Mouse (Mus musculus) intestine, postnatal 0 days (tissue): ENCODE measurements around the gene Ppm1g. TPM values are rescaled to one million over a fixed set of nuclear protein-coding genes. Genes with fewer than 3 reads are reported as not detected.
A peak's percentile ranks its signal among the peaks of the same experiment; 100 is the strongest.

Experiments
- ATAC-seq: fragments of 200-750 bp; cut with Nextera tagmentation; 2 replicates; pipeline ENCODE4 v1.8.0; 2017; ENCODE audit warnings: mild to moderate bottlenecking, moderate TSS enrichment, moderate library complexity
- H3K27ac ChIP-seq: fragments of 300-500 bp; sonication (generic); 2 replicates; pipeline ENCODE4 v1.5.1; 2014; ENCODE audit warnings: mild to moderate bottlenecking, low read depth, low read length, moderate library complexity
- H3K27me3 ChIP-seq: fragments of 300-500 bp; sonication (generic); replicated peaks from 2 replicates; pipeline ENCODE4 v1.6.1; 2014; ENCODE audit warnings: low read length, mixed read lengths; ENCODE audit not compliant: control insufficient read depth, insufficient read depth
- H3K36me3 ChIP-seq: fragments of 300-500 bp; sonication (generic); 2 replicates; pipeline ENCODE4 v1.6.1; 2014; ENCODE audit warnings: mild to moderate bottlenecking, moderate library complexity; ENCODE audit not compliant: control insufficient read depth, insufficient read depth
- H3K4me1 ChIP-seq: fragments of 300-500 bp; sonication (generic); replicated peaks from 2 replicates; pipeline ENCODE4 v1.6.1; 2014; ENCODE audit warnings: antibody characterized with exemption, low read length, mixed read lengths; ENCODE audit not compliant: control insufficient read depth, insufficient read depth
- H3K4me2 ChIP-seq: fragments of 300-500 bp; sonication (generic); replicated peaks from 2 replicates; pipeline ENCODE4 v1.6.1; 2014; ENCODE audit warnings: low read depth, mild to moderate bottlenecking, moderate library complexity
- H3K4me3 ChIP-seq: fragments of 300-500 bp; sonication (generic); 2 replicates; pipeline ENCODE4 v1.5.1; 2014; ENCODE audit warnings: low read depth, low read length
- H3K9ac ChIP-seq: fragments of 300-500 bp; sonication (generic); 2 replicates; pipeline ENCODE4 v1.6.1; 2014; ENCODE audit warnings: mild to moderate bottlenecking, low read depth, low read length
- H3K9me3 ChIP-seq: fragments of 300-500 bp; sonication (generic); 2 replicates; pipeline ENCODE4 v1.6.1; 2016; ENCODE audit warnings: mixed run types; ENCODE audit not compliant: control insufficient read depth
- CTCF ChIP-seq: sonication (generic); IDR thresholded peaks from 2 replicates; pipeline ENCODE4 v1.5.1; 2016; ENCODE audit warnings: low read depth, mild to moderate bottlenecking, control low read depth, antibody characterized with exemption, moderate library complexity
- WGBS: fragments of 180-500 bp; shearing (Covaris S2); extraction: QIAGEN DNeasy Blood & Tissue Kit; methylation state at CpG from one replicate; pipeline ENCODE4 v1.1.7; 2014; 5-methylcytosine and 5-hydroxymethylcytosine counted together
- polyA plus RNA-seq: library from polyadenylated mRNA; unstranded; fragments of >200 nt; fragmentation: Nextera tagmentation; extraction: Ambion mirVana; gene quantifications from 2 replicates; pipeline ENCODE4 v1.2.1, GENCODE M21; 2015

Gene Ppm1g
- 54.8 and 55.4 TPM in 2 replicates for polyA plus RNA-seq

GRCm38 (mm10) chr5:31220448-31221303, at the start of gene Ppm1g:
Gene Ppm1g (minus strand): TSS chr5:31220687.
- peak; percentile 29; the same call in 1 of the 2 replicates for TF ChIP-seq CTCF
- no peaks in the 10 kb centered on the region for H3K36me3 ChIP-seq
- under 1% methylated on average over 66 of the region's 70 CpGs for WGBS
- peak; percentile 95 for ATAC-seq
- H3K9ac ChIP-seq: peak within 1 kb of the TSS; percentile 74
- H3K4me1 ChIP-seq: no peaks in the 10 kb centered on the region
- H3K4me3 ChIP-seq: peak within 1 kb of the TSS; percentile 84
- peak within 1 kb of the TSS; percentile 87 for H3K4me2 ChIP-seq
- no peaks in the 10 kb centered on the region for H3K9me3 ChIP-seq
- peak within 1 kb of the TSS; percentile 92 for H3K27ac ChIP-seq
- H3K27me3 ChIP-seq: no peaks in the 10 kb centered on the region

GRCm38 (mm10) chr5:31267686-31268085, 47.2 kb upstream of the Ppm1g start:
- H3K4me1 ChIP-seq: no peaks in the 10 kb centered on the region
- H3K4me3 ChIP-seq: no peak overlapping the region
- WGBS: 81% methylated on average over 6 of the region's 6 CpGs
- H3K9ac ChIP-seq: no peak overlapping the region
- H3K27me3 ChIP-seq: no peaks in the 10 kb centered on the region
- H3K27ac ChIP-seq: no peak overlapping the region
- no peak overlapping the region for H3K4me2 ChIP-seq
- TF ChIP-seq CTCF: no peak
- no peak for ATAC-seq
- peaks cover 50% of the 10 kb centered on the region for H3K36me3 ChIP-seq
- no peaks in the 10 kb centered on the region for H3K9me3 ChIP-seq

- no peaks in the 10 kb centered on the region for H3K9me3 ChIP-seq
- no peak overlapping the region for H3K4me2 ChIP-seq
- no peak overlapping the region for H3K4me3 ChIP-seq
- no peak for TF ChIP-seq CTCF
- H3K4me1 ChIP-seq: no peaks in the 10 kb centered on the region
- 78% methylated on average over 7 of the region's 7 CpGs for WGBS
- no peak overlapping the region for H3K27ac ChIP-seq
- peaks cover 57% of the 10 kb centered on the region for H3K36me3 ChIP-seq
- no peak for ATAC-seq
- no peaks in the 10 kb centered on the region for H3K27me3 ChIP-seq
- H3K9ac ChIP-seq: no peak overlapping the region
Measured at GRCm38 (mm10) chr5:31266101-31266500, 45.6 kb upstream of the Ppm1g start.

GRCm38 (mm10) chr5:31257616-31258015, 37.1 kb upstream of the Ppm1g start:
- Histone ChIP-seq H3K27me3 (no peaks in the 10 kb centered on the region), H3K9me3 (no peaks in the 10 kb centered on the region), H3K4me3 (no peak overlapping the region), H3K4me2 (no peak overlapping the region), H3K27ac (no peak overlapping the region), H3K4me1 (no peaks in the 10 kb centered on the region), H3K9ac (no peak overlapping the region), H3K36me3 (peaks cover 34% of the 10 kb centered on the region)
- ATAC-seq: no peak
- WGBS: 85% methylated on average over 11 of the region's 11 CpGs
- TF ChIP-seq CTCF: no peak

- no peak for TF ChIP-seq CTCF
Measured at GRCm38 (mm10) chr5:31255971-31256370, 35.5 kb upstream of the Ppm1g start.

GRCm38 (mm10) chr5:31255381-31255780, 34.9 kb upstream of the Ppm1g start:
- 83% methylated on average over 2 of the region's 2 CpGs for WGBS
- H3K27ac ChIP-seq: peak overlapping the region; percentile 78; the same call in 1 of the 2 replicates
- H3K4me2 ChIP-seq: no peak overlapping the region; the same call in 1 of the 2 replicates
- H3K9me3 ChIP-seq: no peaks in the 10 kb centered on the region
- no peak overlapping the region for H3K4me3 ChIP-seq
- no peaks in the 10 kb centered on the region for H3K4me1 ChIP-seq
- no peak for TF ChIP-seq CTCF
- no peak overlapping the region for H3K9ac ChIP-seq
- ATAC-seq: no peak
- H3K36me3 ChIP-seq: peaks cover 33% of the 10 kb centered on the region
- H3K27me3 ChIP-seq: no peaks in the 10 kb centered on the region

More at GRCm38 (mm10) chr5:31255971-31256370, 35.5 kb upstream of the Ppm1g start:
- WGBS: 87% methylated on average over 2 of the region's 2 CpGs
- Histone ChIP-seq H3K27ac (no peak overlapping the region), H3K4me2 (no peak overlapping the region), H3K4me3 (no peak overlapping the region), H3K36me3 (peaks cover 29% of the 10 kb centered on the region), H3K4me1 (no peaks in the 10 kb centered on the region), H3K9me3 (no peaks in the 10 kb centered on the region), H3K9ac (no peak overlapping the region), H3K27me3 (no peaks in the 10 kb centered on the region)
- ATAC-seq: no peak
